Mouse (Mus musculus): ENCODE results near the gene Man2a2. TPM values are rescaled to one million over a fixed set of nuclear protein-coding genes. Genes with fewer than 3 reads are reported as not detected.
A peak's percentile ranks its signal among the peaks of the same experiment; 100 is the strongest.

The Man2a2 gene
- total RNA-seq (2021): 10 to 100 TPM; 81.4 to 94.8 TPM
- long read RNA-seq, experiment 1, full-length matches to known transcripts: 1 of 16 reads
- long read RNA-seq, experiment 1, partial matches to known transcripts: 3 of 16 reads
- long read RNA-seq, experiment 1, other reads (novel, unspliced or antisense): 12 of 16 reads
- long read RNA-seq, experiment 2, full-length matches to known transcripts: 6 of 9 reads
- long read RNA-seq, experiment 2, partial matches to known transcripts: 2 of 9 reads
- long read RNA-seq, experiment 2, other reads (novel, unspliced or antisense): 1 of 9 reads

GRCm38 (mm10) chr7:80371041-80371751 is at the start of gene Man2a2:
Gene Man2a2 (minus strand): TSS chr7:80371375.
- peak; percentile 85 to 94 for DNase-seq

GRCm38 (mm10) chr7:80420586-80420985 is 49.4 kb upstream of the Man2a2 start:
- peak; percentile 43 to 56 for DNase-seq

GRCm38 (mm10) chr7:80419278-80419677 is 48.1 kb upstream of the Man2a2 start:
- DNase-seq: no peak

GRCm38 (mm10) chr7:80418036-80418435 is 46.9 kb upstream of the Man2a2 start:
- DNase-seq: no peak

- no peak for DNase-seq
These were observed 46.4 kb upstream of the Man2a2 start for GRCm38 (mm10) chr7:80417601-80418000.

GRCm38 (mm10) chr7:80416969-80417368 is 45.8 kb upstream of the Man2a2 start:
- DNase-seq: no peak

GRCm38 (mm10) chr7:80414303-80414855 is 43.2 kb upstream of the Man2a2 start:
- no peak for DNase-seq

DNA sequence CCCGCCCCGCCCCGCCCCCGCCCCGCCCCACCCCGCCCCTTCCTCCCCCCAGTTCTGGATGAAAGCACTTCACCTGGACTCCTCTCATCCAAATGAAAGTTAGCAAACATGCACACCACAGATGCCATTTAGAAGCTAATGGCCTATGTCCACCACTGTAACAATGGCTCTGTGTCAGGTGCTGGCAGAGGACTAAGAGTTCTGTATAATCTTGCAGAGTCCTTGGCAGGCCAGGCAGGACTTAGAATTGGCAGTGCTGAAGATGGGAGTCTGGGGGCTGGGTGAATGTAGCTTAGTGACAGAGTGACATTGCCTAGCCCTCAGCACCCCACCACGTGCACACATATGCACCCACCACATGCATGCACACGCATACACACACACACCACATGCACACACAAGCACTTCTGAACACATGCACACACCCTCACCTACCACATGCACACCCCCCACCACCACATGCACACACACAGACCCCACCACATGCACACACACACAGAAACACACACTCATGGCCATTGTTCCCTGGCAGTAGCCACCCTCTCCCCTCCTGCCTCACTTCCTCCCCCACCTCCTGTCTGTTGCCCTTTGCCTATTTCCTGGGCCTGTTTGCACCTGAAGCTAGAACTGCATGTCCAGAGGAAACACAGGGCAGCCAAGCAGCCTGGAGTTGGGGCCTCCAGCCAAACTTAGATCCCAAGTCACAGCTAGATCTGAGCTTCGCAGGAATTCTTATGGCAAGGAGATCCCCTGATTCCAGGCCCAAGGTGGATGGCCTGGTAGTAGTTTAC is 42.5 kb upstream of the Man2a2 start:
- DNase-seq: no peak

DNA sequence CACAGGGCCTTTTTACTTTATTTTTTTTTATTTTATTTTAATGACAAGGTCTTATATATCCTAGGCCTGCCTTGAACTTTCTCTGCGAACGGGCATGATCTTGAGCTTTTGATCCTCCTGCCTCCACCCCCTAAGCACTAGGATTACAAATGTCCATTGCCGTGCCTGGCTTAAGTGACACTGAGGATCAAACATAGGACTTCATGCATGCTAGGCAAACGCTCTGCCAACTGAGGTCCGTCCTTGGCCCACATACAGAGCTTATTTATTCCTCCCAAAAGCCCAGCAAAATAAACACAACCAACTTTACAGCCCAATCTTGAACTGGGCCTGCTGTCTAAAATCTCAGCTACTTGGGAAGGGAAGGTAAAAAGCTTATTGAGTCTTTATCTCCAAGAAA is 41.6 kb upstream of the Man2a2 start:
- peak; percentile 50 to 53 for DNase-seq

DNA sequence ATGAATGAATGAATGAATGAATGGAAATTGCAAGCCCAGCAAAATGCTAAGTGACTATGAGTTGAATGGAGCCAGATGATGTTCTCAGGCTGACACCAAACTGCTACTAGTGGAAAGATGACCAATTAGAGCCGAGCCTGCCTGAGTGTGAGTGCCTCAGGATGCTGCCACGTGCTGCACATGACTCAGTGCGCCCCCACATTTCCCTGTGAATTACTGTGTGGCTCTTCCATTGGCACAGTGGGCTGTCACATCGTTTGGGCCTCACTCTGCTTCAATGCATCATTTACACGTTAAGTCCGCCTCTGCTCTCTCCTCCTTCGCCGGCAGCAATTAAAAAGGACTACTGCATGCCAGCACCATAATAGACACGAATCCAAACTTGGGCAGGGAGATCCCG is 41.1 kb upstream of the Man2a2 start:
- DNase-seq: no peak

DNA sequence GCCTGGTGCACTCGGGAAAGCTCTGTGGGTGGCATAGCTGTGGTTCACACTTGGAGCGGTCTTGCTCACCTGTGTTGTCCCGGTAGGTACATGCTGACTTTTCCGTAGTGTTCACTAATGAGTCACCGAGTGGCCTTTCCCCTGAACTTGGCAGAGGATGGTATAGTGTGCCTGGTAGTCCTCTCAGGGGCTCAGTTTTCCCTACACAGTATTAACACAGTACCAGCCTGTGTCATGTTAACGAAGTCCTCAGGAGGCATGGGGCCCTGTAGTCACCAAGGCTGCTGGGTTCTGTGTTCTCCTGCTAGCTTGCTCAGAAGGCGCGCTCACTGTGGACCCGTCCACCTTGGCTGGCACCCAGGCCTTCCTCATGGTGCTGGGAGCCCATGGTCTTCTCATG is 39.2 kb upstream of the Man2a2 start:
- no peak for DNase-seq

GRCm38 (mm10) chr7:80407712-80408111 is 36.5 kb upstream of the Man2a2 start:
- no peak for DNase-seq

- no peak for DNase-seq
These were observed 35.0 kb upstream of the Man2a2 start for GRCm38 (mm10) chr7:80406186-80406585.

GRCm38 (mm10) chr7:80405188-80405695 is 34.1 kb upstream of the Man2a2 start, which contains the start of gene Furin:
Gene Furin (minus strand): TSS chr7:80405436.
- DNase-seq: no peak

DNA sequence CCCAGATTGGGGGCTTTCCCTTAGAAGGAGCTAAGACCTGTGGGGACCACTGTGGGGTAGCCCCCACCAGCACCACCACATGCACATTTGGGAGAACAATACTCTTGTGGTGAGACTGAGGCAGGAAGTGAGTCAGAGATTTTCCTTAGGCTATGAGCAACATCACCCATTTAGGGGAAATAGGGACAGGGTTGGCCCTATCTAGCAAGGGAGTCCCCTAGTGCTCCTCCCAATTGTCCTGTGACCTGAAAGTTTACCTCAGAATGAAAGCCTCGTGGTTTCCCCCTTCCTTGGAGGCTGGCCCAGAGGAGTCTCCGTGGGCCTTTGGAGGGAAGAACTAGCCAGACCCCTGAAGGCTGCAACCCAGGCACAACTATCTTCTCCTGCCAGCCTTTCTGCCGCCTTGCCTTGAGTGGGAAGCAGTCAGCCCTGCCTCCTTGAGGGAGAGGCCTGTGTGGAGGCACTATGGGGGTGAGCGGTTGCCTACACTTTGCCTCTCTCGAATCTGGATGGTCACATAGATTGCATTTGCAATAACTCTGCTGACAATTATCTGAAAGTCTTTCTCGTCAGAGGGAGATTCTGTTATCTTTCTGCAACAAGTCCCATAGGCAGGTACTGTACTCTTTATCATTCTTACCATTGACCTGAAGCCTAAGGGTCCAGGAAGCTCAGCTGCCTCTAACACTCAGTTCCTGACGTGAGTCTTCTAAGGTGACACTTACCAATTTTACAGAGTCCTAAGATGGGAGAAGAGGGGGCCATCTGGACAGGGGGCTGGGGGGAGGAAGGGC is 33.1 kb upstream of the Man2a2 start:
- no peak for DNase-seq

DNA sequence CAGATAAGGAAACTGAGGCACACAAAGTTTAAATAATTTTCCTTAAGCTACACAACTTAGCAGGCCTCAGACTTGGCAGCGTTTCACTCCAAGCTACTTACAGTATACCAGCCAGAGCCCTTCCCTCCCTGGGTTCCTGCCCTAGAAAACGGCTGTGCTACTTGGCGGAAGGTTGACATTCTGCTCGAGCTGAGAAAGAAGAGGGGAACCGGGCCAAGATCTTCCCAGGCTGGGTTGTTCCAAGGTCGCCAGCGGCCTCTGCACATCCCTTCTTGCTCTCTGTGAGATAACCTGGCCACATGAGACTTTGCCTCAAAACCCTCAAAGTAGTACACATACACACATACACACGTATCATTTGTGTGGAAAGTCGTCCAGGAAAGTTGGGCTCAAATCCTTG is 32.4 kb upstream of the Man2a2 start:
- peak; percentile 83 to 84 for DNase-seq

GRCm38 (mm10) chr7:80402651-80403321 is 31.6 kb upstream of the Man2a2 start:
- DNase-seq: peak; percentile 84 to 92

DNA sequence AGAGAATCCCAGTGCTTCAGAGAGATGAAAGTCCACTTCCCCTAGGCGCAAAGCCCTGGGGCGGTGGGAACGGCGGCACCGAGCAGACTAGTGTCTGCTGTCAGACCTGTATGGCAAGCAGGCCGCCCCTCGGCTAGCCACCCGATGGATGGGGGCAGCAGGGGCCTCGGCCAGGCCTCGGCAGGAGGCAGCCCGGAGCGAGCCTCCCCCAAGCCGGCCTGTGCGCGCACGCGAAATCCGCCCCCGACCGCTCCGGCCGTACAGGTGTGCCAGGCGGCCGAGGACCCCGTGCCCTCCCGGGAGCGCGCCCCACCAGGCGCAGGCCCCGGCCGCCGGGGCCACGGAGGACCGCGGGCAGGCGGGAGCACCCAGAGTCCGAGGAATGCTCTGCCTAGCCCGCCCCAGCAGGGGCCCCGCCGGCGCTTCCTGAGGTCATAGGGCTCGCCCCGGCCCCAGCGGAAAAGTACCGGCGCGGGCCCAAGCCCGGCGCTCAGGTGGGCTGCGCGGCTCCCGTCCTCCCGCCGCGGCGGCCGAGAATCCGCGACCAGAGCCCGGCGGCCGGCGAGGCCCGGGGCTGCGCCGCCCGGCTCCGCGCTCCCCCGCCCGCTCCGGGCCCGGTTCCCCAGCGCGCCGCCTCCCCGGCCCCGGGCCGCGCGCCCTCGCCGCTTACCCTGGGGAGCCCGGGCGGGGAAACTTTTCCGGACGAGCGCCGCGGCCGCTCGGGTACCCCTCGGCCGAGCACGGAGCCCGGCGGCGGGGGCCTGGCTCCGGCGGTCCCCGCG is 30.9 kb upstream of the Man2a2 start:
- DNase-seq: peak; percentile 64 to 75

GRCm38 (mm10) chr7:80401041-80401859 is 30.1 kb upstream of the Man2a2 start:
- peak; percentile 68 to 76 for DNase-seq

All from adrenal gland, postnatal 36 days (tissue).